Mouse (Mus musculus) lung, adult 2 months (tissue): Measurements from ENCODE around the gene Syn3.

ENCODE experiments used
- CTCF ChIP-seq: fragments of 200-500 bp; IDR thresholded peaks from 2 replicates; pipeline ENCODE4 v1.5.1; 2011; ENCODE audit warnings: mild to moderate bottlenecking, low read length, control low read depth; ENCODE audit not compliant: insufficient read depth
- POLR2A ChIP-seq: fragments of 200-500 bp; IDR thresholded peaks from 2 replicates; pipeline ENCODE4 v1.6.1; 2011; ENCODE audit warnings: low read depth, mild to moderate bottlenecking, control low read depth, low read length, borderline replicate concordance; ENCODE audit errors: extremely low read depth

GRCm38 (mm10) chr10:86074971-86075711 lies 423.6 kb downstream of the Syn3 start:
- TF ChIP-seq CTCF (no peak), POLR2A (no peak)
